Mouse (Mus musculus) kidney, adult 2 months (tissue): Measurements from ENCODE around the gene Slamf9. TPM values are rescaled to one million over a fixed set of nuclear protein-coding genes. Genes with fewer than 3 reads are reported as not detected.
A peak's percentile ranks its signal among the peaks of the same experiment; 100 is the strongest.

ENCODE experiments used
- DNase-seq: peaks from one replicate; pipeline ENCODE4 v3.0.0; 2021
- H3K27ac ChIP-seq: fragments of 200-500 bp; 2 replicates; pipeline ENCODE4 v1.5.1; 2012; ENCODE audit warnings: low read depth, low read length, control low read depth, inconsistent platforms; ENCODE audit not compliant: insufficient read depth
- H3K27me3 ChIP-seq: fragments of 200-500 bp; replicated peaks from 2 replicates; pipeline ENCODE4 v1.6.1; 2012; ENCODE audit warnings: mild to moderate bottlenecking, moderate library complexity, low read length, inconsistent platforms; ENCODE audit not compliant: control insufficient read depth, insufficient read depth
- H3K36me3 ChIP-seq: fragments of 200-500 bp; 2 replicates; pipeline ENCODE4 v1.6.1; 2012; ENCODE audit warnings: mild to moderate bottlenecking, moderate library complexity, low read length, inconsistent platforms; ENCODE audit not compliant: control insufficient read depth, insufficient read depth
- H3K4me1 ChIP-seq: fragments of 200-500 bp; 2 replicates; pipeline ENCODE4 v1.6.1; 2011; ENCODE audit warnings: low read length; ENCODE audit not compliant: control insufficient read depth, insufficient read depth
- H3K4me3 ChIP-seq: fragments of 200-500 bp; 2 replicates; pipeline ENCODE4 v1.5.1; 2011; ENCODE audit warnings: mild to moderate bottlenecking, low read depth, low read length, control low read depth; ENCODE audit not compliant: insufficient read depth
- CTCF ChIP-seq: fragments of 200-500 bp; conservative IDR thresholded peaks from 2 replicates; pipeline ENCODE4 v1.5.1; 2011; ENCODE audit warnings: low read depth, mild to moderate bottlenecking, control low read depth, low read length, moderate library complexity, mixed read lengths; ENCODE audit not compliant: insufficient read depth, insufficient read length
- POLR2A ChIP-seq: fragments of 200-500 bp; IDR thresholded peaks from one replicate; pipeline ENCODE4 v1.6.1; 2011; ENCODE audit warnings: low read depth, low read length, control low read depth
- WGBS: fragments of 180-500 bp; shearing (Covaris S2); methylation state at CpG from one replicate; pipeline ENCODE4 v1.1.7; 2018; 5-methylcytosine and 5-hydroxymethylcytosine counted together
- polyA plus RNA-seq: library from polyadenylated mRNA; depleted of rRNA; stranded (reverse); fragments of >200 nt; gene quantifications from 2 replicates; pipeline ENCODE4 v1.2.3, GENCODE M21; 2012

Slamf9 gene
- polyA plus RNA-seq, 1 experiment, result 20.2 TPM

GRCm38 (mm10) chr1:172474196-172474595 lies 962 bp upstream of the Slamf9 start:
- no peak overlapping the region for H3K27ac ChIP-seq
- no peak overlapping the region for H3K4me3 ChIP-seq
- 87% methylated on average over 3 of the region's 3 CpGs for WGBS
- DNase-seq, result no peak
- H3K27me3 ChIP-seq, result no peaks in the 10 kb centered on the region
- H3K4me1 ChIP-seq, result no peaks in the 10 kb centered on the region
- TF ChIP-seq CTCF, result no peak
- no peak for TF ChIP-seq POLR2A
- H3K36me3 ChIP-seq, result no peaks in the 10 kb centered on the region

GRCm38 (mm10) chr1:172478020-172478419 lies 2.9 kb downstream of the Slamf9 start:
- Histone ChIP-seq H3K27ac (no peak overlapping the region), H3K4me3 (no peak overlapping the region), H3K4me1 (no peaks in the 10 kb centered on the region), H3K36me3 (no peaks in the 10 kb centered on the region), H3K27me3 (no peaks in the 10 kb centered on the region)
- no peak for DNase-seq
- no peak for TF ChIP-seq CTCF
- no peak for TF ChIP-seq POLR2A
- WGBS, result 76% methylated on average over 5 of the region's 5 CpGs

- Histone ChIP-seq H3K27me3 (no peaks in the 10 kb centered on the region), H3K4me1 (no peaks in the 10 kb centered on the region), H3K36me3 (no peaks in the 10 kb centered on the region), H3K27ac (no peak overlapping the region), H3K4me3 (no peak overlapping the region)
- no peak for TF ChIP-seq POLR2A
- no peak for TF ChIP-seq CTCF
- DNase-seq, result no peak
- WGBS, result 92% methylated on average over 4 of the region's 4 CpGs
Observed at GRCm38 (mm10) chr1:172480376-172480775, 5.2 kb downstream of the Slamf9 start.

- TF ChIP-seq POLR2A, result no peak
- TF ChIP-seq CTCF, result no peak
- H3K27ac ChIP-seq, result no peak overlapping the region
- no peak for DNase-seq
- H3K4me3 ChIP-seq, result no peak overlapping the region
- 32% methylated on average over 13 of the region's 13 CpGs for WGBS
- no peaks in the 10 kb centered on the region for H3K4me1 ChIP-seq
- no peaks in the 10 kb centered on the region for H3K27me3 ChIP-seq
- no peaks in the 10 kb centered on the region for H3K36me3 ChIP-seq
Observed at GRCm38 (mm10) chr1:172481111-172481510, 6.0 kb downstream of the Slamf9 start.

- Histone ChIP-seq H3K4me1 (no peaks in the 10 kb centered on the region), H3K36me3 (no peaks in the 10 kb centered on the region), H3K27ac (peak within 1 kb of the TSS; percentile 34; the same call in 1 of the 2 replicates), H3K4me3 (peak within 1 kb of the TSS; percentile 51), H3K27me3 (no peaks in the 10 kb centered on the region)
- WGBS, result 1% methylated on average over 38 of the region's 38 CpGs
- TF ChIP-seq CTCF (peak; percentile 52; the same call in 1 of the 2 replicates), POLR2A (no peak)
- peak; percentile 91 for DNase-seq
Observed at GRCm38 (mm10) chr1:172481540-172482280, 6.6 kb downstream of the Slamf9 start, which contains the start of gene Igsf9. Gene Igsf9 (plus strand): TSS chr1:172481788.

- TF ChIP-seq CTCF, result no peak
- TF ChIP-seq POLR2A, result no peak
- no peaks in the 10 kb centered on the region for H3K27me3 ChIP-seq
- H3K36me3 ChIP-seq, result no peaks in the 10 kb centered on the region
- H3K4me3 ChIP-seq, result peak overlapping the region; percentile 51; the same call in 1 of the 2 replicates
- DNase-seq, result peak; percentile 69
- WGBS, result 28% methylated on average over 12 of the region's 12 CpGs
- no peaks in the 10 kb centered on the region for H3K4me1 ChIP-seq
- H3K27ac ChIP-seq, result no peak overlapping the region
Observed at GRCm38 (mm10) chr1:172482518-172483360, 7.6 kb downstream of the Slamf9 start.

GRCm38 (mm10) chr1:172483361-172483660 lies 8.2 kb downstream of the Slamf9 start:
- Histone ChIP-seq H3K4me3 (no peak overlapping the region), H3K4me1 (no peaks in the 10 kb centered on the region)
- no peak for TF ChIP-seq POLR2A
- no peak for TF ChIP-seq CTCF

More at GRCm38 (mm10) chr1:172483361-172483660, 8.2 kb downstream of the Slamf9 start:
- no peaks in the 10 kb centered on the region for H3K27me3 ChIP-seq
- H3K27ac ChIP-seq, result no peak overlapping the region
- WGBS, result 54% methylated on average over 4 of the region's 4 CpGs
- no peaks in the 10 kb centered on the region for H3K36me3 ChIP-seq
- no peak for DNase-seq
